In the genomic region with DNA sequence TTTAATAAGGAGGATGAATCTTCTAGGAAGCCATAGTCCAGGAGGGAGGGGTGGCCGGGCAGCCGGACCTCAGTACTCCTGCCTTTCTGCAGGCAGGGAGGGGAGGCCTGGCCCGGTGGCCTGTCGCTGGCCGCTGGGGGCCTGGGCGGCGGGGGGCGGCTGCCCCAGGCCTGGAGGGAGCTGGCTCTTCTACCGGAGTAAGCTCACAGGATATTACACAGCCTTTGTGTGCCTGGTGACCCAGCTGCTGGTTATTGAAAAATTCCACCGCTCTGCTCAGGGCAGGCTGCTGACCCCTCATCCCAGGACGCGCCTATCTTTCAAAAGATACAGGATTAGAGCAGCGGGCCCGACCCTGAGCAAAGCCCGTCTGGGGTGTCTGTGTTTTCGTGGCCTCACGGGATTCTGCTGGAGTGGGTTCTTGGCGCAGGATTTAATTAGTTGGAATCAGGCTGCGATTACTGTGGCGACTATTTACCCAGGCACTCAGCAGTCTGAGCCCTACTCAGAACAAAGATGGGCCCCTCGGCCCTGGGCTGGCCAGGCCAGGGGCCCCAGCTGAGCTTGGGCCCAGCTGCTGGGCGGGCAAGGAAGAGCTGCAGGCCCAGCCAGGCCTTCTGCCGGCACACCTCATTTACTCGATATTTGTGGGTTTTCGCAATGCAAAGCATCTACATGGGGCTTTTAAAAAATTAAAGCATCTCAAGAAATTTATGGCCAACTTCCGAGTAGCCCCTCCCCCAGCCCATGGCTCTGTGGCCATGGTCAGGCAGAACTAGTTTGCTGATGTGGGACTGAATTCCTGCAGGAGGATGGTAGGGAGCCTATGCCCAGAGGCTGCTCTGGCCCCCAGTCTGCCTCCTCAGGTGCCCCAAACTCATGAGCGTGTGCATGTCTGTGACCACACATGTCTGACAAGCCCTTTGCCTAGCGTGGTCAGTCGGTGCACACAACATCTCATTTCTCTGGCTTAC, we compare ENCODE assay signal across 10 mouse cellular contexts. TPM values are rescaled to one million over a fixed set of nuclear protein-coding genes. Genes with fewer than 3 reads are reported as not detected.
DNase-seq lines count a peak whose midpoint lies in the region; ATAC-seq and TF ChIP-seq lines count a peak whose summit lies in the region.
"Had no signal": no experiment of that assay in that cellular context is flagged by ENCODE, and none has a peak within 500 bp of the region (broad histone marks: within the 10 kb centered on the region; RNA-seq: fewer than 3 reads in every experiment).

No protein-coding gene starts in this region.

- H3K4me1 ChIP-seq in lung, embryonic 14.5 days (ENCODE audit: insufficient read depth): peaks cover 17% of the 10 kb centered on the region
- H3K4me1 ChIP-seq in forebrain, embryonic 10.5 days: peaks cover 69% of the 10 kb centered on the region
- H3K4me1 ChIP-seq in limb, embryonic 11.5 days (ENCODE audit: control insufficient read depth, insufficient read depth, low read length): peaks cover 68% of the 10 kb centered on the region
- H3K4me1 ChIP-seq in neural tube, embryonic 14.5 days (ENCODE audit: control insufficient read depth, insufficient read depth, low read length): peaks cover 45% of the 10 kb centered on the region

- intact Hi-C loops in gastrocnemius, postnatal 14 days (cut with DNase I; ENCODE audit: low total_unique reads): no loop called here

- 0 out of 2 replicates have a peak, but pooled peaks have one; percentile 13 for ATAC-seq in lung, embryonic 14.5 days (ENCODE audit: insufficient read depth)
- peak; percentile 6; the same call in 1 of the 2 replicates for ATAC-seq in limb, embryonic 11.5 days (ENCODE audit: insufficient number of reproducible peaks, low FRiP score, low TSS enrichment, low read depth)
- ATAC-seq in neural tube, embryonic 14.5 days (ENCODE audit: low read depth): peak; percentile 8; the same call in 1 of the 2 replicates
- ATAC-seq: activated CD4-positive, CD25-positive, alpha-beta regulatory T cell, adult 4 months had no signal

- peaks cover 34% of the 10 kb centered on the region for H3K27me3 ChIP-seq in lung, embryonic 14.5 days (ENCODE audit: insufficient read depth, low read length)
- H3K27me3 ChIP-seq in forebrain, embryonic 10.5 days (ENCODE audit: poor library complexity, severe bottlenecking): peaks cover 100% of the 10 kb centered on the region
- peaks cover 5% of the 10 kb centered on the region; the same call in 1 of the 2 replicates for H3K27me3 ChIP-seq in limb, embryonic 11.5 days (ENCODE audit: control insufficient read depth, insufficient read depth, low read length)
- H3K27me3 ChIP-seq in neural tube, embryonic 14.5 days (ENCODE audit: control insufficient read depth, insufficient read depth, low read length): no peaks in the 10 kb centered on the region; the same call in 1 of the 2 replicates

- WGBS in lung, embryonic 14.5 days: 21% methylated on average over 29 of the region's 29 CpGs
- WGBS in forebrain, embryonic 10.5 days: 13% methylated on average over 29 of the region's 29 CpGs
- WGBS in limb, embryonic 11.5 days: 13% methylated on average over 29 of the region's 29 CpGs
- 17% methylated on average over 29 of the region's 29 CpGs for WGBS in neural tube, embryonic 14.5 days

- peak; percentile 28 for DNase-seq in lung, embryonic 14.5 days
- DNase-seq in lung, postnatal 14 days: no peak
- DNase-seq in forebrain, embryonic 10.5 days (ENCODE audit: extremely low spot score, low spot score): peak; percentile 60
- DNase-seq in limb, embryonic 11.5 days (ENCODE audit: low spot score): peak; percentile 61
- no peak for DNase-seq in cerebellum, postnatal 14 days
- no peak for DNase-seq in gastrocnemius, postnatal 14 days
- no peak for DNase-seq in adrenal gland, adult 2 months
- DNase-seq: cerebellum, postnatal 36 days had no signal

- no peaks in the 10 kb centered on the region for H3K36me3 ChIP-seq in lung, embryonic 14.5 days (ENCODE audit: insufficient read depth)
- no peaks in the 10 kb centered on the region for H3K36me3 ChIP-seq in forebrain, embryonic 10.5 days (replicated peaks)
- H3K36me3 ChIP-seq in limb, embryonic 11.5 days (ENCODE audit: control insufficient read depth, insufficient read depth, low read length): no peaks in the 10 kb centered on the region
- H3K36me3 ChIP-seq in neural tube, embryonic 14.5 days (ENCODE audit: control insufficient read depth, insufficient read depth, low read length): no peaks in the 10 kb centered on the region

- H3K9ac ChIP-seq in lung, embryonic 14.5 days: peak overlapping the region; percentile 20; the same call in 1 of the 2 replicates
- H3K9ac ChIP-seq in limb, embryonic 11.5 days (ENCODE audit: low read length): peak overlapping the region; percentile 45
- 0 out of 2 replicates have a peak overlapping the region, but pooled peaks have one; percentile 25 for H3K9ac ChIP-seq in neural tube, embryonic 14.5 days (replicated peaks; ENCODE audit: low read depth, low read length)

- no peaks in the 10 kb centered on the region for H3K9me3 ChIP-seq in lung, embryonic 14.5 days (ENCODE audit: low read depth, low read length)
- H3K9me3 ChIP-seq in forebrain, embryonic 10.5 days: no peaks in the 10 kb centered on the region
- no peaks in the 10 kb centered on the region for H3K9me3 ChIP-seq in limb, embryonic 11.5 days (ENCODE audit: control insufficient read depth, low read length)
- H3K9me3 ChIP-seq in neural tube, embryonic 14.5 days (ENCODE audit: control insufficient read depth, low read length): no peaks in the 10 kb centered on the region

- H3K4me2 ChIP-seq in lung, embryonic 14.5 days: no peak overlapping the region
- H3K4me2 ChIP-seq in limb, embryonic 11.5 days (ENCODE audit: low read depth, severe bottlenecking): peak overlapping the region; percentile 28; the same call in 1 of the 2 replicates
- H3K4me2 ChIP-seq in neural tube, embryonic 14.5 days (ENCODE audit: low read depth, low read length): peak overlapping the region; percentile 4; the same call in 1 of the 2 replicates

- TF ChIP-seq CTCF in lung, embryonic 14.5 days (IDR thresholded peaks at IDR 0.05; ENCODE audit: low read depth): no peak

- H3K27ac ChIP-seq in lung, embryonic 14.5 days (ENCODE audit: low read depth): 0 out of 2 replicates have a peak overlapping the region, but pooled peaks have one; percentile 6
- peak overlapping the region; percentile 81 for H3K27ac ChIP-seq in forebrain, embryonic 10.5 days
- peak overlapping the region; percentile 90 for H3K27ac ChIP-seq in limb, embryonic 11.5 days (replicated peaks; ENCODE audit: low read depth, low read length)
- H3K27ac ChIP-seq in neural tube, embryonic 14.5 days (ENCODE audit: low read depth, low read length): peak overlapping the region; percentile 87

- H3K4me3 ChIP-seq in lung, embryonic 14.5 days (ENCODE audit: low read depth, low read length): no peak overlapping the region
- peak overlapping the region; percentile 26 for H3K4me3 ChIP-seq in forebrain, embryonic 10.5 days
- H3K4me3 ChIP-seq in limb, embryonic 11.5 days (ENCODE audit: low read depth, low read length): no peak overlapping the region
- no peak overlapping the region for H3K4me3 ChIP-seq in neural tube, embryonic 14.5 days (ENCODE audit: low read depth, low read length)

RNA-seq across cellular contexts. Expression of a gene that starts 55.1 kb away (rescaled TPM):
- 0.09 TPM in 1 of 2 replicates, not detected in the other for polyA plus RNA-seq in lung, embryonic 14.5 days (2014; fragmentation: Nextera tagmentation; extraction: Ambion mirVana)
- 1.3 and 1.5 TPM in 2 replicates for polyA plus RNA-seq in forebrain, embryonic 10.5 days (2016; fragmentation: Nextera tagmentation; extraction: Ambion mirVana)
- 10.2 and 10.6 TPM in 2 replicates for polyA plus RNA-seq in limb, embryonic 11.5 days (2014; fragmentation: Nextera tagmentation; extraction: Ambion mirVana)
- 13.1 and 16.3 TPM in 2 replicates for polyA plus RNA-seq in neural tube, embryonic 14.5 days (2014; fragmentation: Nextera tagmentation; extraction: Ambion mirVana)
- total RNA-seq in gastrocnemius, postnatal 14 days (2021): under 1 TPM; 0.39 to 0.51 TPM
- not detected for total RNA-seq in adrenal gland, adult 2 months (2021)
- 0.02 TPM in 1 of 2 replicates, not detected in the other for polyA plus RNA-seq in adrenal gland, adult 2 months (2012; rRNA removed)
- polyA plus RNA-seq: activated CD4-positive, CD25-positive, alpha-beta regulatory T cell, adult 4 months had no signal

Comparison
In these comparisons a context has a peak if more than half of its experiments do, and no peak if none do; other contexts are left out.
1. DNase-seq: peak in lung, embryonic 14.5 days (single experiment), forebrain, embryonic 10.5 days (single experiment) and limb, embryonic 11.5 days (single experiment); none in lung, postnatal 14 days (single experiment), cerebellum, postnatal 14 days (0 of 2), gastrocnemius, postnatal 14 days (single experiment) and adrenal gland, adult 2 months (single experiment).
2. H3K27ac ChIP-seq: peak in every context shown above with its lines; median percentile 90 in limb, embryonic 11.5 days; 87 in neural tube, embryonic 14.5 days; 81 in forebrain, embryonic 10.5 days; 6 in lung, embryonic 14.5 days.
3. Peak in every context shown above with its lines, with median percentiles within 50 percentile points of each other: ATAC-seq and H3K9ac ChIP-seq.